Mouse (Mus musculus): Measurements from ENCODE around the gene Psd4. TPM values are rescaled to one million over a fixed set of nuclear protein-coding genes. Genes with fewer than 3 reads are reported as not detected.

The Psd4 gene
- polyA plus RNA-seq, 1 experiment from 2014 or later = 1.3 TPM

DNA sequence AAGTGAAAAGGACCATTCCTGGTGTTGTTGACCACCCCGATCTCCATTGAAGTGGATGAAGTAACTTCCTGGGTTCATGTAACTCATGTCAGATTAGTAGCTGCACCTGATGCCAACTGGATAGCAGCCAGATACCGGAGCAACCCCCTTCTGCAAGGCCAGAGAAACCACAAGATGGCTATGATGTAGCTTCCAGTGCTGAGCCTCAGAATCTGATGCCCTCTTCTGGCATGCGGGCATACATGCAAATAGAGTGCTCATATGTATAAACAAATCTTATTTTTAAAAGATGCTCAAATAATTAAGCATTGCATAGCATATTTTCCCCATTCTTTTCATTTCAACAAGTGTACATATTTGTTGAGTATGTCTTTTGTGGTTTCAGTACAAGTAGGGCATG lies 3.6 kb upstream of the Psd4 start:
- Histone ChIP-seq H3K4me2 (no peak overlapping the region), H3K9ac (no peak overlapping the region), H3K27ac (replicated peaks) (no peak overlapping the region), H3K36me3 (no peaks in the 10 kb centered on the region), H3K4me3 (no peak overlapping the region), H3K27me3 (peaks cover 19% of the 10 kb centered on the region), H3K9me3 (no peaks in the 10 kb centered on the region), H3K4me1 (replicated peaks) (peaks cover 5% of the 10 kb centered on the region; the same call in 1 of the 2 replicates)
- no peak for ATAC-seq (ENCODE audit: low read depth)
- 87% methylated on average over 3 of the region's 3 CpGs for WGBS

DNA sequence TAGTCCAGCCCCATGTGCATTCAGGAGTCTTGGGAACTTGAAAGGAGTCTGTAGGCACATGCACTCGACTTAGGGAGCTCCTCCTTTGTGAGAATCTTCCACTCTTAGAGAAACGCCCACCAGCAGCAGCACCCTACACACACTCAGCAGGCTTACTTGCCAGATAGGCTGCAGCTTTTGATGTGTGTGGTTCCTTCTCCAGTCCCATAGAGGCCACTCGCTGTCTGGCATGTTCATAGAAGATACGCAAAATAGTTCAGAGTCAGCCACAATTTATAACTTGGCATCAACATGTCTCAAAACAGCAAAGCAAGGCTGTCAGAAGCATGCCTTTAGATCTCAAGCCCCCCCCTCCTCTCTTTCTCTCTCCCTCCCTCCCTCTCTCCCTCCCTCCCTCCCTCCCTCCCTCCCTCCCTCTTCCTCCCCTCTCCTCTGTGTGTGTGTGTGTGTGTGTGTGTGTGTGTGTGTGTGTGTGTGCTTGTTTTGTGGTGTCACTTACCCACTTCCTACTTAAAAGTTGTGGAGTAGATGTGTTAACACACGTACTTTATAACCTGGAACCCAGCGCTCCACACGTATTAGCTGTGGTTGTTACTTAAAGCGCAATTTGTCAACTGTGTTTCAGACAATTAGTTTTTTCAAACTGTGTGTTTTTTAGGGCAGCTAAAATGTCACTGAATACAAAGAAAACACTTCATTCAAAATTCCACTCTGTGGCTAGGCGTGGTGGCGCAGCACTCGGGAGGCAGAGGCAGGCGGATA lies 985 bp upstream of the Psd4 start:
- peaks cover 5% of the 10 kb centered on the region; the same call in 1 of the 2 replicates for H3K4me1 ChIP-seq (replicated peaks)
- 74% methylated on average over 12 of the region's 12 CpGs for WGBS
- no peak overlapping the region for H3K27ac ChIP-seq (replicated peaks)

GRCm38 (mm10) chr2:24367895-24368261 lies 498 bp downstream of the Psd4 start:
- 76% methylated on average over 4 of the region's 4 CpGs for WGBS
- Histone ChIP-seq H3K27ac (replicated peaks) (no peak overlapping the region), H3K9ac (peak overlapping the region; percentile 68), H3K4me3 (peak overlapping the region; percentile 42), H3K9me3 (no peaks in the 10 kb centered on the region), H3K4me2 (peak overlapping the region; percentile 67), H3K27me3 (peaks cover 22% of the 10 kb centered on the region), H3K36me3 (no peaks in the 10 kb centered on the region), H3K4me1 (replicated peaks) (peaks cover 5% of the 10 kb centered on the region; the same call in 1 of the 2 replicates)
- ATAC-seq (ENCODE audit: low read depth) = peak; percentile 44; the same call in 1 of the 2 replicates

More for the DNA sequence above, 985 bp upstream of the Psd4 start:
- no peaks in the 10 kb centered on the region for H3K36me3 ChIP-seq
- H3K9me3 ChIP-seq = no peaks in the 10 kb centered on the region
- no peak overlapping the region for H3K4me3 ChIP-seq
- no peak for ATAC-seq (ENCODE audit: low read depth)
- H3K9ac ChIP-seq = no peak overlapping the region
- peaks cover 22% of the 10 kb centered on the region for H3K27me3 ChIP-seq
- H3K4me2 ChIP-seq = no peak overlapping the region

DNA sequence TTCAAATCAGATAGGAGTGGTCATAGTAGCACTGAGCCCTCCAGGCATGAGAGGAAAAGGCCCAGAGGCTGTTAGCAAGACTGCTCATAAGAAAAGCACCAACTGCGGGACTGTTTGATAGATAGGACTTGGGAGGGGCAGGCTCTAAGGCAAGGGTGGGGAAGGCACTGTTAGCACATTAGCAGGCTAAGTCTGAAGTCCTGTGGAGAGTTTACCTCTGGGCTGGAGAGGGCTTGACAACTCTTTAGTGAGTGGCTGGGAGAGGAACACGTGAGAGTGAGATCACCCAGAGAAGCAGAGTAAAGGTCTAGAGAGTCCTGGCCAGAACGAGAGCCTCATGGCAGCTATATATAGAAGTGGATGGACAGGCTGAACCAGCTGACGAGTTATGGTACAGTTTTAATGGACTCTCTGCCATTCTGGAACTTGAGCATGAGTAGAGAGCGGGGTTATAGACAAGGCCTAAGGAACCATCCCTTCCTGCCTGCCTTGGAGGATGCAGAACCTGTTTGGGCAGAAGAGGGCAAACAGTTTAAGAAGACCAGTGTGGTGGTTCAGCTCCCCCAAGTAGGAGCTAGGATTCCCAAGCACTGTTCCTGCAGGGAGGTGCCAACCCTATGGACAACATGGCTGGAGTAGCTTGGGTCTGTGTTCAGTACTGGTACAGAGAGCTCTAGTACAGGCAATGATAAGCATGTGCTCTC lies 11.5 kb downstream of the Psd4 start:
- no peaks in the 10 kb centered on the region for H3K36me3 ChIP-seq
- 87% methylated on average over 5 of the region's 5 CpGs for WGBS
- H3K27ac ChIP-seq (replicated peaks) = no peak overlapping the region
- H3K4me1 ChIP-seq (replicated peaks) = no peaks in the 10 kb centered on the region
- H3K27me3 ChIP-seq = no peaks in the 10 kb centered on the region
- no peaks in the 10 kb centered on the region for H3K9me3 ChIP-seq
- H3K9ac ChIP-seq = no peak overlapping the region
- ATAC-seq (ENCODE audit: low read depth) = no peak
- no peak overlapping the region for H3K4me2 ChIP-seq
- H3K4me3 ChIP-seq = no peak overlapping the region

DNA sequence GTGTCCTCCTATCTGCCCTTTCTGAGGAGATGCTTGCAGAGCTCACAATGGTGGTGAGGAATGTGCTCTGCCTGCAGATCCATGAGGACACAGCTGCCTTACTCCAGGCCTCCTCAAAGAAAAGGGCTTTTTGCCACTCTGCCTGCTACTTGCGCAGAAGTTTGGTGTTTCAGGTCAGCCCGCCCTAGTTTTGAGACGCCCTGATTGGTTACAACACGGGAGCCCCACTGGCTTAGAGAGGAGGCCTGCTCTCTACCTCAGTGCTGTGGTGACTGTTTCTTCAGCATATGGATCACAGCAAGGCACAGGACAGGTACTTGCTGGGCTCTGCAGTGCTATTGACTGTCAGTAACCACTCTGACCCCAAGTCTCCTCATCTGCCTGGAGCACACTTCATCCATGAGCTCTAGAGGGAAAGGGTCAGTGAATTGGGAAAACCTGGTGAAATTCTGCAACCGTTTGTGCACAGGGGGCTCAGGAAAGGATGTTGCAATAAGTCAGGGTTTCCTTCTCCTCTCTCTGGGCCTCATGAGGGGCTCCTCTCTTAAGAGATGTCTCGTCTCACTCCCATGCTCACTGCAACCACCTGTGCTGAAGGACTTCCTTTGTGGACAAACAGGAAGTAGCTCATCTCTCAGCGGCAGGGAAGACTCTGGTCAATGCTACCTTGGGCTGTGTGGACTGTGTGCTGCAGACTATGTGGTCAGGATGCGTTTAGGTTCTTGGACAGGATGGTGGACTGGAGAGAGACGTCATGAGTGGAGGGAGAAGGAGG lies 15.3 kb downstream of the Psd4 start:
- H3K4me3 ChIP-seq = no peak overlapping the region
- no peak for ATAC-seq (ENCODE audit: low read depth)
- no peaks in the 10 kb centered on the region for H3K27me3 ChIP-seq
- no peaks in the 10 kb centered on the region for H3K36me3 ChIP-seq
- H3K4me1 ChIP-seq (replicated peaks) = no peaks in the 10 kb centered on the region
- H3K27ac ChIP-seq (replicated peaks) = no peak overlapping the region
- 85% methylated on average over 9 of the region's 9 CpGs for WGBS
- H3K9ac ChIP-seq = no peak overlapping the region
- H3K4me2 ChIP-seq = no peak overlapping the region
- H3K9me3 ChIP-seq = no peaks in the 10 kb centered on the region

DNA sequence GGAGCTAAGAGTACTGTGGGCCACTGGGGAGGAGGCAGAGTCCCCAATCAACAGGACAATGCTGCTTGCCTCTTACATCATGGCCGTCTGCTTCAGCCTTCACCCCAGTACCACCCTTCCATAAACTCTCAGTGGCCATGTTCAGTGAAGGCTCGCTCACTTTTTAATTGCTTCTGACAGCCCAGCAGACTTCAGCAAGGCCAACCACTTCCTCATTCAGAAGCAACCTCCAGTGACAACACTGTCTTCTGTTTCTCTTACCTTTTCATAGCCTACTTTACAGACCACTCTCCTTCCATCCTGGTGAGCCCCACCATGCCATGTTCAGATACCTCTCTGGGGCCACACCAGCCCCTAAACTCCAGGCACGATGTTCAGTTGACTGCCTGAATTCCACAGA lies 16.3 kb downstream of the Psd4 start:
- Histone ChIP-seq H3K4me1 (replicated peaks) (no peaks in the 10 kb centered on the region), H3K27me3 (no peaks in the 10 kb centered on the region), H3K9me3 (no peaks in the 10 kb centered on the region), H3K9ac (no peak overlapping the region), H3K36me3 (no peaks in the 10 kb centered on the region), H3K4me2 (no peak overlapping the region), H3K27ac (replicated peaks) (no peak overlapping the region), H3K4me3 (no peak overlapping the region)
- 85% methylated on average over 3 of the region's 3 CpGs for WGBS
- ATAC-seq (ENCODE audit: low read depth) = no peak

DNA sequence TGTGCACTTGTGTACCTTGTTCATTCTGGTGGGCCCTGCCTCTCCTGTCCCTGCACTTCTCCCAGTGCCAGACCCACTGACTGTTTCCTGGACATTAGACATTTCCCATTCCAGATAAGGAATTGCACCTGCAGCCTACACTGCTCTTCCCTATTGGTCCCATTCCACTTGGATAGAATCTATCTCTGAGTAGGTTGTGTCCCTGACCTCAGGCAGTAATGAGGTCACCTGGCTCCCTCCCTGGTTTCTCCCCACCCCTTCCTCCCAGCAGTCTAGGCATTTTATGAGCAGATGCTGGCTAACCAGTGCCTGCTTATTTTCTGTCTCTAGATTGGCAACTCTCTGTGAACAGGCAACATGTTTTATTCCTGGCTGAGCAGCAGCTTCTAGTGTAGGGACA lies 17.0 kb downstream of the Psd4 start:
- no peak overlapping the region for H3K4me3 ChIP-seq
- H3K4me2 ChIP-seq = no peak overlapping the region
- ATAC-seq (ENCODE audit: low read depth) = no peak
- H3K36me3 ChIP-seq = no peaks in the 10 kb centered on the region
- H3K27ac ChIP-seq (replicated peaks) = no peak overlapping the region
- no peaks in the 10 kb centered on the region for H3K27me3 ChIP-seq
- H3K9ac ChIP-seq = no peak overlapping the region
- H3K4me1 ChIP-seq (replicated peaks) = no peaks in the 10 kb centered on the region
- no peaks in the 10 kb centered on the region for H3K9me3 ChIP-seq

GRCm38 (mm10) chr2:24385111-24385961 lies 18.0 kb downstream of the Psd4 start:
- no peak for ATAC-seq (ENCODE audit: low read depth)
- no peaks in the 10 kb centered on the region for H3K36me3 ChIP-seq
- H3K4me3 ChIP-seq = no peak overlapping the region
- no peak overlapping the region for H3K9ac ChIP-seq
- no peaks in the 10 kb centered on the region for H3K27me3 ChIP-seq
- no peak overlapping the region for H3K4me2 ChIP-seq
- H3K9me3 ChIP-seq = no peaks in the 10 kb centered on the region
- 85% methylated on average over 14 of the region's 14 CpGs for WGBS
- no peak overlapping the region for H3K27ac ChIP-seq (replicated peaks)
- H3K4me1 ChIP-seq (replicated peaks) = no peaks in the 10 kb centered on the region

DNA sequence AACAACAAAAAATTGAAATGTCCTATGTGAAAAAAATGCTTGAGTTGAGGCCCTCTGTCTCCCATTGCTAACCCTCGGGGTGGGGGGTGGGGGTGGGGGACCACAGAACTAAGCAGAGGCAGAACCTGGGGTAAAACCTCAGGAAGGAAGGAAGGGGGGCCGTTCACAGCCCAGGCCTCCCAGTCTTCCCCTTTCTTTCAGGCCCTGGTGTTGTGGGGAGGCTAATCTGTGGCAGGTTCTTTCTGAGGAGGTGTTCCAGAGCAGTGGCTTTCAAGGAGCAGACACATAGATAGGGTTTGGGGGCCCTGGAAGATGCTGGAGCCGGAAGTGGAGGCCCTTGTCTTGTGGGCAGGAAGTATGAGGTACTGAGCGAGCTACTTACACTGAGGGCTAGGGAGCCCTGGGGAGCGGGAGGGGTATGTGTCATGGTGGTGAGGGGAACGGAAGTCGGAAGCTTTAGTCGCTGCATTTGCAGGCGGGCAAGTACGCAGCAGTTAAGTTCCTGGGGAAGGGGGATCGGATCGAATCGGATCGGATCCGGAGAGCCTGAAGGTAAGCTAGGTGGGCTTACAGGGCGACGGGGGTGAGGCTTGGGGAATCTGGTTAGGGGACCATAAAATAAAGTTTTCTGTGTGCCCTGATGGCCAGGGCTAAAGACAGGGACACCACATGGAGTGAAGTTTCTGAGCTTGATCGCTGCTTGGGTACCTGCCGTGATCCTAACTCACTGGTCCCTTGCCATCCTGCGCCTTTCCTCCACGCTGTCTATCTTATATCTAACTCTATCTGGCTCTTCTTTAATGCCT lies 19.0 kb downstream of the Psd4 start:
- no peak for ATAC-seq (ENCODE audit: low read depth)
- Histone ChIP-seq H3K4me2 (no peak overlapping the region), H3K27me3 (no peaks in the 10 kb centered on the region), H3K27ac (replicated peaks) (no peak overlapping the region), H3K4me1 (replicated peaks) (no peaks in the 10 kb centered on the region), H3K9ac (no peak overlapping the region), H3K36me3 (no peaks in the 10 kb centered on the region), H3K9me3 (no peaks in the 10 kb centered on the region), H3K4me3 (no peak overlapping the region)
- WGBS = 94% methylated on average over 21 of the region's 21 CpGs

- Histone ChIP-seq H3K9me3 (no peaks in the 10 kb centered on the region), H3K4me1 (replicated peaks) (no peaks in the 10 kb centered on the region), H3K27me3 (no peaks in the 10 kb centered on the region), H3K36me3 (no peaks in the 10 kb centered on the region), H3K27ac (replicated peaks) (no peak overlapping the region), H3K4me2 (no peak overlapping the region), H3K9ac (no peak overlapping the region), H3K4me3 (no peak overlapping the region)
- WGBS = 98% methylated on average over 2 of the region's 2 CpGs
- no peak for ATAC-seq (ENCODE audit: low read depth)
Measured at GRCm38 (mm10) chr2:24386964-24387320, 19.6 kb downstream of the Psd4 start.
